Mouse (Mus musculus) lung, postnatal 0 days (tissue): Measurements from ENCODE around the gene Lrrc56. TPM values are rescaled to one million over a fixed set of nuclear protein-coding genes. Genes with fewer than 3 reads are reported as not detected.
"Not testable (repeated sequence)": the region's sequence is repeated elsewhere in the genome, so short reads cannot be mapped to it uniquely, and the experiment has no call there.

Experiments
- ATAC-seq: fragments of 200-750 bp; cut with Nextera tagmentation; 2 replicates; pipeline ENCODE4 v1.8.0; 2017; ENCODE audit warnings: moderate library complexity
- DNase-seq: peaks from one replicate; pipeline ENCODE4 v3.0.0-alpha.2; 2016; ENCODE audit warnings: low spot score
- H3K27ac ChIP-seq: fragments of 300-500 bp; sonication (generic); 2 replicates; pipeline ENCODE4 v1.5.1; 2014; ENCODE audit warnings: antibody characterized with exemption, mild to moderate bottlenecking, low read length, mixed read lengths
- H3K27me3 ChIP-seq: fragments of 300-500 bp; sonication (generic); replicated peaks from 2 replicates; pipeline ENCODE4 v1.6.1; 2014; ENCODE audit warnings: low read length, mixed read lengths; ENCODE audit not compliant: insufficient read depth
- H3K36me3 ChIP-seq: fragments of 300-500 bp; sonication (generic); 2 replicates; pipeline ENCODE4 v1.6.1; 2014; ENCODE audit warnings: low read length, mixed read lengths; ENCODE audit not compliant: insufficient read depth
- H3K4me1 ChIP-seq: fragments of 300-500 bp; sonication (generic); 2 replicates; pipeline ENCODE4 v1.6.1; 2014; ENCODE audit warnings: antibody characterized with exemption, low read depth, low read length, mixed read lengths; ENCODE audit not compliant: insufficient read depth
- H3K4me2 ChIP-seq: fragments of 300-500 bp; sonication (generic); replicated peaks from 2 replicates; pipeline ENCODE4 v1.6.1; 2014; ENCODE audit warnings: low read depth, mild to moderate bottlenecking, low read length, moderate library complexity, mixed read lengths
- H3K4me3 ChIP-seq: fragments of 300-500 bp; sonication (generic); 2 replicates; pipeline ENCODE4 v1.5.1; 2014; ENCODE audit warnings: low read depth, low read length
- H3K9ac ChIP-seq: fragments of 300-500 bp; sonication (generic); replicated peaks from 2 replicates; pipeline ENCODE4 v1.6.1; 2014; ENCODE audit warnings: low read depth, mild to moderate bottlenecking
- H3K9me3 ChIP-seq: fragments of 300-500 bp; sonication (generic); 2 replicates; pipeline ENCODE4 v1.6.1; 2016; ENCODE audit warnings: low read length, mixed read lengths
- CTCF ChIP-seq: IDR thresholded peaks from 2 replicates; pipeline ENCODE4 v1.5.1; 2016; ENCODE audit warnings: antibody characterized with exemption, mild to moderate bottlenecking
- EP300 ChIP-seq: IDR thresholded peaks from 2 replicates; pipeline ENCODE4 v1.6.1; 2016; ENCODE audit warnings: antibody characterized with exemption, mild to moderate bottlenecking, control low read depth
- WGBS: fragments of 180-500 bp; shearing (Covaris S2); extraction: QIAGEN DNeasy Blood & Tissue Kit; methylation state at CpG from one replicate; pipeline ENCODE4 v1.1.7; 2014; 5-methylcytosine and 5-hydroxymethylcytosine counted together
- microRNA counts: library from miRNA; unstranded; fragments of <30 nt; microRNA quantifications from one replicate; lab custom pipeline; 2015
- microRNA-seq: library from miRNA; unstranded; fragments of <30 nt; microRNA quantifications from one replicate; pipeline ENCODE4, GENCODE M21; 2016
- polyA plus RNA-seq: library from polyadenylated mRNA; unstranded; fragments of >200 nt; fragmentation: Nextera tagmentation; extraction: Ambion mirVana; gene quantifications from 2 replicates; pipeline ENCODE4 v1.2.1, GENCODE M21; 2015

Gene Lrrc56
- polyA plus RNA-seq, 1 experiment from 2014 or later: 6.8 TPM

- peaks cover 33% of the 10 kb centered on the region for H3K36me3 ChIP-seq
- DNase-seq: no peak
- WGBS: 90% methylated on average over 3 of the region's 3 CpGs
- no peak overlapping the region for H3K27ac ChIP-seq
- H3K4me3 ChIP-seq: no peak overlapping the region
- H3K4me1 ChIP-seq: no peaks in the 10 kb centered on the region
- TF ChIP-seq CTCF (no peak), EP300 (no peak)
- ATAC-seq: no peak
- no peak overlapping the region for H3K4me2 ChIP-seq
- H3K9me3 ChIP-seq: no peaks in the 10 kb centered on the region
- H3K9ac ChIP-seq: no peak overlapping the region
- H3K27me3 ChIP-seq: no peaks in the 10 kb centered on the region
These were observed 37.2 kb downstream of the Lrrc56 start for GRCm38 (mm10) chr7:141231111-141231510.

- Histone ChIP-seq H3K27me3 (no peaks in the 10 kb centered on the region), H3K36me3 (peaks cover 34% of the 10 kb centered on the region), H3K4me2 (no peak overlapping the region), H3K4me1 (no peaks in the 10 kb centered on the region), H3K9ac (no peak overlapping the region), H3K9me3 (no peaks in the 10 kb centered on the region), H3K27ac (no peak overlapping the region), H3K4me3 (no peak overlapping the region)
- ATAC-seq (no peak), DNase-seq (no peak)
- TF ChIP-seq CTCF: no peak
- no peak for TF ChIP-seq EP300
- 90% methylated on average over 9 of the region's 10 CpGs for WGBS
These were observed 37.6 kb downstream of the Lrrc56 start for GRCm38 (mm10) chr7:141231551-141231950.

DNA sequence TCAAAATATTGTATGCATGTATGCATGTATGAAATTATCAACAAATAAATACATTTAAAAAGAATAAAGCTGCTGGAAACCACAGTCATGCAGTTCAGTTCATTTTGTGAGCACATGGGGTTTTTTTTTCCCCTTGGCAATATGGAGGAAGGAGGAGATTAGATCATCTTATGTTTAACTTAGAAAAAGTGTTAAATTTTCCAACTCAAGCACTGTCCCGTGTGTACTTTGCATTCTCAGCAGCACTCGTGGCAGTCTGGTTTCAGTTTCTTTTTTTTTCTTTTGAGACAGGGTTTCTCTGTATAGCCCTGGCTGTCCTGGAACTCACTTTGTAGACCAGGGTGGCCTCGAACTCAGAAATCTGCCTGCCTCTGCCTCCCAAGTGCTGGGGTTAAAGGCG is 56.5 kb downstream of the Lrrc56 start:
- H3K36me3 ChIP-seq: peaks cover 37% of the 10 kb centered on the region
- H3K4me3 ChIP-seq, H3K27me3 ChIP-seq, H3K9ac ChIP-seq, H3K4me1 ChIP-seq, H3K27ac ChIP-seq, H3K9me3 ChIP-seq, ATAC-seq, DNase-seq, H3K4me2 ChIP-seq: not testable (repeated sequence)
- WGBS: 71% methylated on average over 4 of the region's 4 CpGs

DNA sequence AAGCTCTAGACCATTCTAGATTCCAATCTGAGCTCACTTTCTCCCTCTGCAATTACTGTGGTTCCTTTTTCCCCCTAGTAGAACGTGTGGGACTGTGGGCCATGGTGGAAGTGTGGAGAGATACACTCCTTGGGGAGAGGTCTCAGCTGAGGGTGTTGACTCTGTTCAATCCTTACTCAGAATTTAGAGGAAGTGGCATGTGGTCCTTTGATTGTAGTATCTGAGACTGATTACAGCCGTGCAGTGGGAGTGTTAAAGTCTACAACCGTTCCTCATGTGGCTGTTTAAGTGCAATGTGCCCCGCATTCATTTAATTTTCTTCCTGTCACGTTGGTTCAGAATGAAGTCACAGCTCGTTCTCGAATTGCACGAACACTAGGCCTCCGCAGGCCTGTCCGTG is 62.2 kb downstream of the Lrrc56 start:
- no peak for TF ChIP-seq EP300
- TF ChIP-seq CTCF: no peak
- no peaks in the 10 kb centered on the region for H3K27me3 ChIP-seq
- no peak overlapping the region for H3K4me2 ChIP-seq
- no peak overlapping the region for H3K4me3 ChIP-seq
- no peak overlapping the region for H3K27ac ChIP-seq
- H3K9ac ChIP-seq: no peak overlapping the region
- H3K4me1 ChIP-seq: no peaks in the 10 kb centered on the region
- H3K36me3 ChIP-seq: peaks cover 60% of the 10 kb centered on the region; the same call in 1 of the 2 replicates
- 88% methylated on average over 10 of the region's 10 CpGs for WGBS
- no peak for ATAC-seq
- H3K9me3 ChIP-seq: no peaks in the 10 kb centered on the region
- no peak for DNase-seq

MicroRNAs encoded within 50 kb of the gene (microRNA counts, 519-probe panel; counts per million panel counts)
- microRNA mmu-miR-210 (lab: Ali Mortazavi, UCI): 4,783 counts per million, percentile 55 among the panel's probes with 10 or more counts

Small RNA genes lying within 50 kb of the gene (microRNA-seq; reads per million reads assigned to microRNA genes)
- 496 reads per million, percentile 67 among the genes with 10 or more reads in this experiment for gene Mir210

Other genes with a start within 250 kb of the Lrrc56 start
- 1.6 and 1.8 TPM in 2 replicates for gene Ifitm5, start 243.9 kb upstream of the Lrrc56 start, polyA plus RNA-seq
- gene Gm45717, start 238.2 kb upstream of the Lrrc56 start, polyA plus RNA-seq: 0.31 TPM in 1 of 2 replicates, not detected in the other
- gene Ifitm2, start 238.2 kb upstream of the Lrrc56 start, polyA plus RNA-seq: 1,373 and 1,710 TPM in 2 replicates
- 402 and 510 TPM in 2 replicates for gene Ifitm1, start 226.9 kb upstream of the Lrrc56 start, polyA plus RNA-seq
- gene Ifitm3, start 183.4 kb upstream of the Lrrc56 start, polyA plus RNA-seq: 779 and 1,037 TPM in 2 replicates
- gene Ifitm6, start 176.2 kb upstream of the Lrrc56 start, polyA plus RNA-seq: 7.4 and 7.7 TPM in 2 replicates
- not detected in 2 replicates for gene Gm17387, start 165.0 kb upstream of the Lrrc56 start, polyA plus RNA-seq
- 0.13 and 0.20 TPM in 2 replicates for gene B4galnt4, start 133.1 kb upstream of the Lrrc56 start, polyA plus RNA-seq
- 14.4 and 15.3 TPM in 2 replicates for gene Pkp3, start 115.9 kb upstream of the Lrrc56 start, polyA plus RNA-seq
- gene Sigirr, start 93.6 kb upstream of the Lrrc56 start, polyA plus RNA-seq: 27.1 and 30.5 TPM in 2 replicates
- 1.5 and 3.1 TPM in 2 replicates for gene Ano9, start 76.4 kb upstream of the Lrrc56 start, polyA plus RNA-seq
- 39.1 and 45.7 TPM in 2 replicates for gene Ptdss2, start 71.8 kb upstream of the Lrrc56 start, polyA plus RNA-seq
- 181 and 187 TPM in 2 replicates for gene Rnh1, start 21.3 kb upstream of the Lrrc56 start, polyA plus RNA-seq
- 121 and 126 TPM in 2 replicates for gene Hras, start 152 bp upstream of the Lrrc56 start, polyA plus RNA-seq
- 0.97 and 1.0 TPM in 2 replicates for gene Lmntd2, start 19.9 kb downstream of the Lrrc56 start, polyA plus RNA-seq
- 93.6 and 98.7 TPM in 2 replicates for gene Rassf7, start 21.7 kb downstream of the Lrrc56 start, polyA plus RNA-seq
- gene Phrf1, start 34.6 kb downstream of the Lrrc56 start, polyA plus RNA-seq: 26.6 and 32.0 TPM in 2 replicates
- gene Irf7, start 72.3 kb downstream of the Lrrc56 start, polyA plus RNA-seq: 12.6 and 15.8 TPM in 2 replicates
- not detected in 2 replicates for gene Cdhr5, start 82.6 kb downstream of the Lrrc56 start, polyA plus RNA-seq
- gene Sct, start 85.0 kb downstream of the Lrrc56 start, polyA plus RNA-seq: 1.0 and 1.3 TPM in 2 replicates
- 0.12 and 0.17 TPM in 2 replicates for gene Drd4, start 97.8 kb downstream of the Lrrc56 start, polyA plus RNA-seq
- gene Deaf1, start 133.5 kb downstream of the Lrrc56 start, polyA plus RNA-seq: 35.7 and 40.8 TPM in 2 replicates
- 34.7 and 44.1 TPM in 2 replicates for gene Tmem80, start 133.6 kb downstream of the Lrrc56 start, polyA plus RNA-seq
- 67.6 and 73.1 TPM in 2 replicates for gene Eps8l2, start 144.7 kb downstream of the Lrrc56 start, polyA plus RNA-seq
- 260 and 276 TPM in 2 replicates for gene Taldo1, start 198.0 kb downstream of the Lrrc56 start, polyA plus RNA-seq
- 49.8 and 52.3 TPM in 2 replicates for gene Gatd1, start 220.0 kb downstream of the Lrrc56 start, polyA plus RNA-seq
- gene Cend1, start 235.3 kb downstream of the Lrrc56 start, polyA plus RNA-seq: 0.25 TPM in 2 replicates
- 9.8 and 12.3 TPM in 2 replicates for gene Slc25a22, start 243.7 kb downstream of the Lrrc56 start, polyA plus RNA-seq
- 1.7 and 1.8 TPM in 2 replicates for gene Pidd1, start 249.9 kb downstream of the Lrrc56 start, polyA plus RNA-seq